Mouse (Mus musculus): Measurements from ENCODE around the gene Hadha. TPM values are rescaled to one million over a fixed set of nuclear protein-coding genes. Genes with fewer than 3 reads are reported as not detected.

Hadha gene
- total and polyA plus RNA-seq, 3 experiments = 29.8 to 162 (median 121) TPM

DNA sequence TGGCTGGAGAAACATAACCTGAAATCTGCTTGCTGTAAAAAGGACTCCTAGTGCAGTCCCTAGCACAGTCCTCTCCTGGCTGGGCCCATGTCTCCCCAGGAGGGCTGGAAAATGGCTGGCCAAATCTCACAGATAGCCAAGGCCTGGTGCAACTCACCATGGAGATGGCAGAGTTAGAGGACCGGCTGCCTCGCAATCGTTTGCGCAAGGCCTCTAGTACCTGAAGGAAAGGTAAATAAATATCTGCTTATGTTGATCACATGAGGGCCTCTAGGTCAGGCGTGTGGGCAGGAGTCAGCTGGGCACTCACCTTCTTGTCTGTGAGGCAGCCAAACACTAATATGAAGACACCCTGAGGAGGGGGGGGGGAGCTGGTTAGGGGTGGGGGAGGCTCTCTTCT is 40.4 kb upstream of the Hadha start:
- ATAC-seq (ENCODE audit: extremely low read depth, insufficient number of reproducible peaks, low FRiP score, poor library complexity, severe bottlenecking) (no peak), DNase-seq (ENCODE audit: low spot score) (no peak)
- TF ChIP-seq POLR2AphosphoS5 (IDR thresholded peaks at IDR 0.05; ENCODE audit: insufficient replicate concordance, low read depth, low read length) (no peak), CTCF (IDR thresholded peaks at IDR 0.05; ENCODE audit: low read depth, low read length) (no peak), GATA1 (IDR thresholded peaks at IDR 0.05; ENCODE audit: borderline replicate concordance, low read length) (no peak), GATA2 (IDR thresholded peaks at IDR 0.05; ENCODE audit: borderline replicate concordance, low read depth, low read length) (no peak), TAL1 (conservative IDR thresholded peaks at IDR 0.05; ENCODE audit: low read depth, low read length) (no peak)
- H3K9me3 ChIP-seq (replicated peaks) = no peaks in the 10 kb centered on the region
- H3K4me1 ChIP-seq (ENCODE audit: insufficient read depth, low read depth, low read length) = peaks cover 25% of the 10 kb centered on the region
- H3K27me3 ChIP-seq (ENCODE audit: insufficient read depth, low read length) = peaks cover 3% of the 10 kb centered on the region
- peaks cover 8% of the 10 kb centered on the region for H3K36me3 ChIP-seq (replicated peaks)
- H3K4me3 ChIP-seq (ENCODE audit: low read depth, low read length) = no peak overlapping the region

DNA sequence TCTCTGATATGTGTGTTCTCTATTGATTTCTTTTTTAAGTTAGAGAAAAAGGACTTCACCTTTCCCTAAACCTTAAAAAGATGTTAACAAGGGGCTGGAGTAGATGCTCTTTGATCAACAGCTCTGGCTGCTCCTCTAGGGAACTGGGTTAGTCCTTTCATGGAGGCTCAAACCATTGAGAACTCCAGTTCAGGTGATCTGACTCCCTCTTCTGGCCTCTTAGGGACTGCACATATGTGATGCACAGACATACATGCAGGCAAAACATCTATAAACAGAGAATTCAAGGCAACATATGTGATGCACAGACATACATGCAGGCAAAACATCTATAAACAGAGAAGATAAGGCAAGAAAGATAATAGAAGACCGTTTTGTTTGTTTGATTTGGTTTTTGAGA is 37.5 kb upstream of the Hadha start:
- ATAC-seq (ENCODE audit: extremely low read depth, insufficient number of reproducible peaks, low FRiP score, poor library complexity, severe bottlenecking) = no peak
- no peak overlapping the region for H3K4me3 ChIP-seq (ENCODE audit: low read depth, low read length)
- H3K27me3 ChIP-seq (ENCODE audit: insufficient read depth, low read length) = no peaks in the 10 kb centered on the region
- no peaks in the 10 kb centered on the region for H3K9me3 ChIP-seq (replicated peaks)
- no peak for DNase-seq (ENCODE audit: low spot score)
- H3K4me1 ChIP-seq (ENCODE audit: insufficient read depth, low read depth, low read length) = peaks cover 6% of the 10 kb centered on the region
- peaks cover 26% of the 10 kb centered on the region for H3K36me3 ChIP-seq (replicated peaks)
- TF ChIP-seq CTCF (IDR thresholded peaks at IDR 0.05; ENCODE audit: low read depth, low read length) = no peak
- no peak for TF ChIP-seq POLR2AphosphoS5 (IDR thresholded peaks at IDR 0.05; ENCODE audit: insufficient replicate concordance, low read depth, low read length)
- TF ChIP-seq GATA1 (IDR thresholded peaks at IDR 0.05; ENCODE audit: borderline replicate concordance, low read length) = no peak
- TF ChIP-seq GATA2 (IDR thresholded peaks at IDR 0.05; ENCODE audit: borderline replicate concordance, low read depth, low read length) = no peak
- TF ChIP-seq TAL1 (conservative IDR thresholded peaks at IDR 0.05; ENCODE audit: low read depth, low read length) = no peak

DNA sequence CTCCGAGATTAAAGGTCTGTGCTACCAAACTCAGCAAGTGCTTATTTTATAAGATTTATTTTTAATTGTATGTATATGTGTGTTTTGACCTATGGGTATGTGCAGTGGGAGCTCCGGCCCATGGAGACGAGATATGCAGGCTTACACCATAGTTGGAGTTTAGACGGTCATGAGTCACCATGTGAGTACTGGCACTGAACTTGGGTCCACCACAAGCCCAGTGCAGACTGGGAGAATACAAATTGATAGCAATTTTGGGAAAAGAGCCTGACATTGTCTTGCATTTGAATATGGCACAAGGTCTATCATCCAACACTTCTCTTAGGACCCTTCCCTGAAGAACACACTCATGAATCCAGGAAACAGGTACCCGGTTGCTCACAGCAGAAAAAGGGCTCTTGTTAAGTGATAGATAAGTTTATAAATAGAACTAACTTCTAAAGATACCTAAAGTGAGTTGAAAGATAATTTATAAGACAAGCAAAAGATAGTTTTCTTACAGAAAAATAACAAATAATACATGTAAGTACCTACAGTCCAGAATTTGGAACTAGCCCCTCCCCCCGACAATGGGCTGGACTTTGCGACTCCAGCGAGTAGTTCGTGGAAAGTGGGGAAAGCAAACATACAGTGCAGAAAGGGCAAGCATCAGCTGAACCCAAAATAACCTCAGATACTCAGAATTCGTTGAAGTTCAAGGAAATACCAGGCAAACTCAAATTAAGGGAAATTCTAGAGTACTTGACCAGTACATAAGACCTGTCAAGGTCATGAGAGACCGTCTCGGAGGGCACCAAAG is 32.9 kb upstream of the Hadha start:
- DNase-seq (ENCODE audit: low spot score) = no peak
- H3K27me3 ChIP-seq (ENCODE audit: insufficient read depth, low read length) = no peaks in the 10 kb centered on the region
- TF ChIP-seq POLR2AphosphoS5 (IDR thresholded peaks at IDR 0.05; ENCODE audit: insufficient replicate concordance, low read depth, low read length) (no peak), GATA1 (IDR thresholded peaks at IDR 0.05; ENCODE audit: borderline replicate concordance, low read length) (no peak), CTCF (IDR thresholded peaks at IDR 0.05; ENCODE audit: low read depth, low read length) (no peak), TAL1 (conservative IDR thresholded peaks at IDR 0.05; ENCODE audit: low read depth, low read length) (no peak), GATA2 (IDR thresholded peaks at IDR 0.05; ENCODE audit: borderline replicate concordance, low read depth, low read length) (no peak)
- H3K4me1 ChIP-seq (ENCODE audit: insufficient read depth, low read depth, low read length) = no peaks in the 10 kb centered on the region
- no peak for ATAC-seq (ENCODE audit: extremely low read depth, insufficient number of reproducible peaks, low FRiP score, poor library complexity, severe bottlenecking)
- peaks cover 62% of the 10 kb centered on the region for H3K36me3 ChIP-seq (replicated peaks)
- H3K9me3 ChIP-seq (replicated peaks) = no peaks in the 10 kb centered on the region
- no peak overlapping the region for H3K4me3 ChIP-seq (ENCODE audit: low read depth, low read length)

DNA sequence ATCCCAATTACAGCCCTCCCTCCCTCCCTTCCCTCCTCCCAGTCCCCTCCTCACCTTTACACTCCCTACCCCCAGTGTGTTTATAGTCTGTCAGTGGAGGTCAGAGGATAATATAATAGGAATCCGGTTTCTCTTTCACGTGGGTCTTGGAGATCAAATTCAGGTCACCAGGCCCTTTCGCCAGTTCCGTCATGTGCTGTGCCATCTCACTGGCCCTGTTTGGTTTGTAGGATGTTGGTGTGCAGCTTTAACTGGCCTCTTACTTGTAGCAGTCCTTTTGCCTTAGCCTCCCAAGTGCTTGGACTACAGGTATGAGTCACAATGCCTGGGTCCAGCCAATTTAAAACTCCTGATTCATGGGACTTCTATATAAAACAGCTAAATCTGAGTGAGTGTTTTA is 20.8 kb upstream of the Hadha start:
- DNase-seq (ENCODE audit: low spot score) = no peak
- Histone ChIP-seq H3K4me1 (ENCODE audit: insufficient read depth, low read depth, low read length) (no peaks in the 10 kb centered on the region), H3K36me3 (replicated peaks) (peaks cover 89% of the 10 kb centered on the region), H3K27me3 (ENCODE audit: insufficient read depth, low read length) (no peaks in the 10 kb centered on the region), H3K4me3 (ENCODE audit: low read depth, low read length) (no peak overlapping the region), H3K9me3 (replicated peaks) (no peaks in the 10 kb centered on the region)
- ATAC-seq (ENCODE audit: extremely low read depth, insufficient number of reproducible peaks, low FRiP score, poor library complexity, severe bottlenecking) = no peak
- no peak for TF ChIP-seq TAL1 (conservative IDR thresholded peaks at IDR 0.05; ENCODE audit: low read depth, low read length)
- TF ChIP-seq CTCF (IDR thresholded peaks at IDR 0.05; ENCODE audit: low read depth, low read length) = no peak
- no peak for TF ChIP-seq POLR2AphosphoS5 (IDR thresholded peaks at IDR 0.05; ENCODE audit: insufficient replicate concordance, low read depth, low read length)
- no peak for TF ChIP-seq GATA2 (IDR thresholded peaks at IDR 0.05; ENCODE audit: borderline replicate concordance, low read depth, low read length)
- TF ChIP-seq GATA1 (IDR thresholded peaks at IDR 0.05; ENCODE audit: borderline replicate concordance, low read length) = no peak

DNA sequence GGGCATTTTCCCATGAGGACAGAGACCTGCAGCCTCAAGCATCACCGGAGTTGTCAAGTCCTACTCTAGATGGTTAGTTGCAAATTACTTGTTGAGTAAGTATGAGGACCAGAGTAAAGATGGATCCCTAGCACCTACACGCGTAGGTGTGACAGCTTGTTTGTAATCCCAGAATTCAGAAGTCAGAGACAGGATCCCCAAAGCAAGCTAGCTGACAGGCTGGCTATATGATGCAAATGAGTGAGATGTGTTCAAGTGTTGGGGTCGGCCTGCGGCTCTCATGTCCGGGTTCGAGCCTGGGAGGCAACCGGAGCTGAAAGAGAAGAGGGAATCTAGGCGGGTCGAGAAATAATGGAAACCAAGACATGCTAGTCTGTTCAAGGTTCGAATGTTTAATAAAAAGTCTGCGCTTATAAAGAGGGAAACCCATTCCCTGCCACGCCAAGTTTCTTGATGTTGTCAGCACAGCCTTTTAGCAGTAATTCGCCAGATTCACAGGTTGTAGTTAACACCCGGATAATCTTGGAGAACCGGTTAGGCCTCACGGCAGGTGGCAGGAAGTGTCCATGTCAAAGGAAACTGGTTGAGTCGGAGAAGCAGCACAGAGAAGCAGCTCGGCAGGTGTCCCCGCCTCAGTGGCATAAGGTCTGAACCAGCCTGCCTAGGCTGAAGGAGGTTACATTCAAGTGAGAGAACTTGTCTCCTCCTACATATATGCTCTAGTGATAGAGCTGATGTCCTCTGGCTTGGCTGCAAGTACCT is 18.1 kb upstream of the Hadha start:
- no peaks in the 10 kb centered on the region for H3K9me3 ChIP-seq (replicated peaks)
- no peak for DNase-seq (ENCODE audit: low spot score)
- no peak for ATAC-seq (ENCODE audit: extremely low read depth, insufficient number of reproducible peaks, low FRiP score, poor library complexity, severe bottlenecking)
- H3K36me3 ChIP-seq (replicated peaks) = peaks cover 91% of the 10 kb centered on the region
- H3K27me3 ChIP-seq (ENCODE audit: insufficient read depth, low read length) = no peaks in the 10 kb centered on the region
- no peaks in the 10 kb centered on the region for H3K4me1 ChIP-seq (ENCODE audit: insufficient read depth, low read depth, low read length)
- TF ChIP-seq GATA1 (IDR thresholded peaks at IDR 0.05; ENCODE audit: borderline replicate concordance, low read length) (no peak), TAL1 (conservative IDR thresholded peaks at IDR 0.05; ENCODE audit: low read depth, low read length) (no peak), GATA2 (IDR thresholded peaks at IDR 0.05; ENCODE audit: borderline replicate concordance, low read depth, low read length) (no peak), CTCF (IDR thresholded peaks at IDR 0.05; ENCODE audit: low read depth, low read length) (no peak), POLR2AphosphoS5 (IDR thresholded peaks at IDR 0.05; ENCODE audit: insufficient replicate concordance, low read depth, low read length) (no peak)
- H3K4me3 ChIP-seq (ENCODE audit: low read depth, low read length) = no peak overlapping the region

- no peaks in the 10 kb centered on the region for H3K4me1 ChIP-seq (ENCODE audit: insufficient read depth, low read depth, low read length)
- DNase-seq (ENCODE audit: low spot score) (no peak), ATAC-seq (ENCODE audit: extremely low read depth, insufficient number of reproducible peaks, low FRiP score, poor library complexity, severe bottlenecking) (no peak)
- no peak overlapping the region for H3K4me3 ChIP-seq (ENCODE audit: low read depth, low read length)
- peaks cover 91% of the 10 kb centered on the region for H3K36me3 ChIP-seq (replicated peaks)
- TF ChIP-seq GATA1 (IDR thresholded peaks at IDR 0.05; ENCODE audit: borderline replicate concordance, low read length) = no peak
- no peak for TF ChIP-seq POLR2AphosphoS5 (IDR thresholded peaks at IDR 0.05; ENCODE audit: insufficient replicate concordance, low read depth, low read length)
- no peak for TF ChIP-seq TAL1 (conservative IDR thresholded peaks at IDR 0.05; ENCODE audit: low read depth, low read length)
- H3K9me3 ChIP-seq (replicated peaks) = no peaks in the 10 kb centered on the region
- no peaks in the 10 kb centered on the region for H3K27me3 ChIP-seq (ENCODE audit: insufficient read depth, low read length)
Measured at GRCm38 (mm10) chr5:30172115-30172514, 17.2 kb upstream of the Hadha start.
